ENCODE assay signal across 8 mouse cellular contexts in genomic region chr8:84840248-84840999, GRCm38 (mm10). TPM values are rescaled to one million over a fixed set of nuclear protein-coding genes. Genes with fewer than 3 reads are reported as not detected.
DNase-seq lines count a peak whose midpoint lies in the region; ATAC-seq and TF ChIP-seq lines count a peak whose summit lies in the region.

Rad23a (minus strand) TSS chr8:84840665.

- peak; percentile 92 for DNase-seq in ES-E14 (ENCODE audit: low read depth, low spot score)
- peak; percentile 92 for DNase-seq in cerebellum, adult 11-12 months
- peak; percentile 80 for DNase-seq in heart, postnatal 25 days (ENCODE audit: low spot score)
- DNase-seq in layer of hippocampus, adult 18-20 months (ENCODE audit: low spot score in 2 of 2), result peak; percentile 93 to 95
- DNase-seq in lung, adult 2 months, result peak; percentile 87
- peak; percentile 83 to 86 for DNase-seq in thymus, adult 18-20 months

- peak; percentile 82; the same call in 1 of the 2 replicates for TF ChIP-seq POLR2A in lung, adult 2 months (IDR thresholded peaks at IDR 0.05; ENCODE audit: borderline replicate concordance, extremely low read depth, low read depth, low read length)

- no peak for TF ChIP-seq CTCF in lung, adult 2 months (IDR thresholded peaks at IDR 0.05; ENCODE audit: insufficient read depth, low read length)

- H3K27me3 ChIP-seq in forebrain, embryonic 15.5 days, result no peaks in the 10 kb centered on the region

- peak; percentile 95 for ATAC-seq in forebrain, embryonic 15.5 days (replicated peaks)
- ATAC-seq in neutrophil, adult 5-6 weeks (ENCODE audit: extremely low read depth, insufficient number of reproducible peaks, low FRiP score, poor library complexity, severe bottlenecking), result peak; percentile 95

- peak within 1 kb of the TSS; percentile 86 for H3K27ac ChIP-seq in ES-E14 (ENCODE audit: insufficient read depth, low read depth, low read length, poor library complexity, severe bottlenecking)
- peak within 1 kb of the TSS; percentile 88 for H3K27ac ChIP-seq in forebrain, embryonic 15.5 days (replicated peaks)

- no peaks in the 10 kb centered on the region for H3K9me3 ChIP-seq in ES-E14 (ENCODE audit: control insufficient read depth, insufficient read depth, low read depth, low read length)
- H3K9me3 ChIP-seq in forebrain, embryonic 15.5 days, result no peaks in the 10 kb centered on the region

- intact Hi-C loops in heart, postnatal 25 days (cut with DNase I), result no loop called here

- H3K36me3 ChIP-seq in ES-E14 (ENCODE audit: control insufficient read depth, insufficient read depth, low read length, poor library complexity, severe bottlenecking), result peaks cover 58% of the 10 kb centered on the region
- H3K36me3 ChIP-seq in forebrain, embryonic 15.5 days, result peaks cover 76% of the 10 kb centered on the region

- under 1% methylated on average over 50 of the region's 55 CpGs for whole genome bisulfite sequencing in forebrain, embryonic 15.5 days
- WGBS in lung, adult 2 months, result under 1% methylated on average over 55 of the region's 55 CpGs

- H3K4me2 ChIP-seq in forebrain, embryonic 15.5 days (replicated peaks), result peak within 1 kb of the TSS; percentile 60

- H3K9ac ChIP-seq in ES-E14 (ENCODE audit: insufficient read depth, low read depth, low read length, poor library complexity, severe bottlenecking), result peak within 1 kb of the TSS; percentile 95
- peak within 1 kb of the TSS; percentile 70 for H3K9ac ChIP-seq in forebrain, embryonic 15.5 days (replicated peaks)

- peak within 1 kb of the TSS; percentile 70 to 97 for H3K4me3 ChIP-seq in ES-E14 (ENCODE audit: insufficient read depth in 1 of 2, low read depth in 1 of 2, low read length in 2 of 2, poor library complexity in 1 of 2, severe bottlenecking in 1 of 2)
- peak within 1 kb of the TSS; percentile 59 for H3K4me3 ChIP-seq in forebrain, embryonic 15.5 days
- H3K4me3 ChIP-seq in lung, adult 2 months (replicated peaks; ENCODE audit: extremely low read depth, low read depth, low read length), result peak within 1 kb of the TSS; percentile 86

- peaks cover 0 to 19% of the 10 kb centered on the region in 2 experiments; a peak in 3 of 4 replicates for H3K4me1 ChIP-seq in ES-E14 (ENCODE audit: control insufficient read depth in 2 of 2, insufficient read depth in 2 of 2, low read length in 2 of 2, poor library complexity in 1 of 2)
- peaks cover 54% of the 10 kb centered on the region for H3K4me1 ChIP-seq in forebrain, embryonic 15.5 days
- peaks cover 7% of the 10 kb centered on the region for H3K4me1 ChIP-seq in lung, adult 2 months (ENCODE audit: control insufficient read depth, insufficient read depth, low read length)

- in situ Hi-C loops in ES-E14 (cut with MboI; ENCODE audit: low sequenced_read_pairs in 2 of 2, unreplicated experiment in 2 of 2), result no loop called here

TF ChIP-seq in ES-E14, 5 proteins besides CTCF, POLR2A, EP300 and RAD21:
- TF ChIP-seq HCFC1 (IDR thresholded peaks at IDR 0.05; ENCODE audit: borderline replicate concordance, insufficient read depth, low read length), result peak; percentile 84
- no peak for TF ChIP-seq ZC3H11A (IDR thresholded peaks at IDR 0.05; ENCODE audit: borderline replicate concordance, low read depth, low read length)
- no peak for TF ChIP-seq MAFK (IDR thresholded peaks at IDR 0.05; ENCODE audit: insufficient read depth, low read depth, low read length)
- no peak for TF ChIP-seq ZNF384 (IDR thresholded peaks at IDR 0.05; ENCODE audit: low read depth, low read length)
- peak; percentile 64 for TF ChIP-seq CHD2 (IDR thresholded peaks at IDR 0.05; ENCODE audit: low read depth, low read length)

RNA-seq across cellular contexts. Expression of gene Rad23a, which starts in this region (rescaled TPM):
- 76.7 and 76.8 TPM in 2 replicates for total RNA-seq in ES-E14 (2012; rRNA removed)
- 82.1 and 85.1 TPM in 2 replicates for polyA plus RNA-seq in forebrain, embryonic 15.5 days (2015; fragmentation: Nextera tagmentation; extraction: Ambion mirVana)
- total RNA-seq in heart, postnatal 25 days (2021), result 10 to 100 TPM; 80.8 to 81.1 TPM
- 10 to 100 TPM; 63.8 to 77.0 TPM for total RNA-seq in layer of hippocampus, adult 18-20 months (2021)
- 72.6 and 75.9 TPM in 2 replicates for polyA plus RNA-seq in lung, adult 2 months (2012; rRNA removed)
- 46.6 and 57.8 TPM in 2 replicates for total RNA-seq in neutrophil, adult 5-6 weeks (2017)

Comparison
In these comparisons a context has a peak if more than half of its experiments do, and no peak if none do; other contexts are left out.
1. Peak in every context shown above with its lines: DNase-seq, ATAC-seq, H3K4me3 ChIP-seq and H3K27ac ChIP-seq.